16 mouse cellular contexts compared by ENCODE assay signal in genomic region chr4:120066841-120067591, GRCm38 (mm10). TPM values are rescaled to one million over a fixed set of nuclear protein-coding genes. Genes with fewer than 3 reads are reported as not detected.
DNase-seq lines count a peak whose midpoint lies in the region; ATAC-seq and TF ChIP-seq lines count a peak whose summit lies in the region.
"Had no signal": no experiment of that assay in that cellular context is flagged by ENCODE, and none has a peak within 500 bp of the region (broad histone marks: within the 10 kb centered on the region; RNA-seq: fewer than 3 reads in every experiment).

No protein-coding gene starts in this region.

- WGBS in hindbrain, embryonic 11.5 days, result 76% methylated on average over 9 of the region's 9 CpGs
- WGBS in hindbrain, embryonic 10.5 days, result 82% methylated on average over 9 of the region's 9 CpGs
- 92% methylated on average over 9 of the region's 9 CpGs for WGBS in thymus, adult 2 months
- 75% methylated on average over 9 of the region's 9 CpGs for WGBS in liver, embryonic 11.5 days

- CTCF ChIA-PET in Patski (lab: Charles Lee), result no interaction called here

- no peak overlapping the region for H3K4me3 ChIP-seq in hindbrain, embryonic 11.5 days (ENCODE audit: low read depth, low read length)
- no peak overlapping the region for H3K4me3 ChIP-seq in hindbrain, embryonic 10.5 days
- no peak overlapping the region for H3K4me3 ChIP-seq in thymus, adult 2 months (ENCODE audit: control insufficient read depth, insufficient read depth, low read length)
- H3K4me3 ChIP-seq in liver, embryonic 11.5 days (ENCODE audit: low read depth, low read length), result no peak overlapping the region
- H3K4me3 ChIP-seq: forebrain, embryonic 12.5 days had no signal

- no peak for TF ChIP-seq CTCF in Patski (IDR thresholded peaks at IDR 0.05)
- no peak for TF ChIP-seq CTCF in thymus, adult 2 months (IDR thresholded peaks at IDR 0.05; ENCODE audit: borderline replicate concordance, control insufficient read depth, extremely low read depth, insufficient read depth, low read length, poor library complexity)

- H3K4me1 ChIP-seq in hindbrain, embryonic 11.5 days (replicated peaks; ENCODE audit: control insufficient read depth, insufficient read depth, low read length), result no peaks in the 10 kb centered on the region
- peaks cover 8% of the 10 kb centered on the region for H3K4me1 ChIP-seq in hindbrain, embryonic 10.5 days (replicated peaks)
- 0 out of 2 replicates have a peak, but pooled peaks cover 7% of the 10 kb centered on the region for H3K4me1 ChIP-seq in thymus, adult 2 months (replicated peaks; ENCODE audit: control insufficient read depth, insufficient read depth, low read length)
- H3K4me1 ChIP-seq in liver, embryonic 11.5 days (replicated peaks; ENCODE audit: control insufficient read depth, insufficient read depth, low read length), result no peaks in the 10 kb centered on the region
- H3K4me1 ChIP-seq: forebrain, embryonic 12.5 days had no signal

- no peaks in the 10 kb centered on the region for H3K9me3 ChIP-seq in hindbrain, embryonic 11.5 days (ENCODE audit: control insufficient read depth, low read length)
- no peaks in the 10 kb centered on the region for H3K9me3 ChIP-seq in hindbrain, embryonic 10.5 days
- H3K9me3 ChIP-seq in liver, embryonic 11.5 days (ENCODE audit: control insufficient read depth, low read length), result no peaks in the 10 kb centered on the region
- H3K9me3 ChIP-seq: forebrain, embryonic 12.5 days had no signal

- no peaks in the 10 kb centered on the region for H3K36me3 ChIP-seq in hindbrain, embryonic 11.5 days (ENCODE audit: control insufficient read depth, insufficient read depth, low read length)
- H3K36me3 ChIP-seq in hindbrain, embryonic 10.5 days, result no peaks in the 10 kb centered on the region
- no peaks in the 10 kb centered on the region for H3K36me3 ChIP-seq in thymus, adult 2 months (ENCODE audit: control insufficient read depth, insufficient read depth, low read length)
- H3K36me3 ChIP-seq in liver, embryonic 11.5 days (ENCODE audit: control insufficient read depth, insufficient read depth, low read length), result no peaks in the 10 kb centered on the region
- H3K36me3 ChIP-seq: forebrain, embryonic 12.5 days had no signal

- peak; percentile 36 for DNase-seq in adrenal gland, adult 2 months
- no peak for DNase-seq in adrenal gland, adult 8-10 months
- peak; percentile 22 for DNase-seq in hindbrain, embryonic 11.5 days (ENCODE audit: low spot score)
- no peak for DNase-seq in hindbrain, embryonic 10.5 days (ENCODE audit: low spot score)
- no peak for DNase-seq in Patski (ENCODE audit: low read depth, low spot score)
- peak; percentile 50 for DNase-seq in mesoderm, embryonic 11.5 days (ENCODE audit: low read depth, low spot score)
- DNase-seq in thymus, adult 2 months, result no peak
- DNase-seq in liver, embryonic 11.5 days (ENCODE audit: low spot score), result no peak
- DNase-seq: gastrocnemius, postnatal 14 days; right cerebral cortex, postnatal 25 days had no signal

- POLR2A ChIA-PET in Patski (lab: Charles Lee), result no interaction called here

- no peaks in the 10 kb centered on the region for H3K27me3 ChIP-seq in hindbrain, embryonic 11.5 days (ENCODE audit: control insufficient read depth, insufficient read depth, low read length)
- H3K27me3 ChIP-seq in hindbrain, embryonic 10.5 days (ENCODE audit: insufficient read depth, poor library complexity, severe bottlenecking), result no peaks in the 10 kb centered on the region
- no peaks in the 10 kb centered on the region for H3K27me3 ChIP-seq in Patski
- no peaks in the 10 kb centered on the region for H3K27me3 ChIP-seq in thymus, adult 2 months (ENCODE audit: control insufficient read depth, insufficient read depth, low read length)
- H3K27me3 ChIP-seq in liver, embryonic 11.5 days (replicated peaks; ENCODE audit: control insufficient read depth, insufficient read depth, low read length), result no peaks in the 10 kb centered on the region; the same call in 1 of the 2 replicates
- H3K27me3 ChIP-seq: forebrain, embryonic 12.5 days had no signal

- H3K9ac ChIP-seq in hindbrain, embryonic 11.5 days (ENCODE audit: low read depth, low read length), result no peak overlapping the region
- H3K9ac ChIP-seq in liver, embryonic 11.5 days (ENCODE audit: low read depth, low read length), result no peak overlapping the region
- H3K9ac ChIP-seq: forebrain, embryonic 12.5 days had no signal

- in situ Hi-C loops in Patski (cut with MboI; ENCODE audit: low pct_unique_long_range_greater_than_20kb), result no loop called here

- TF ChIP-seq POLR2A in thymus, adult 2 months (IDR thresholded peaks at IDR 0.05; ENCODE audit: control insufficient read depth, extremely low read depth, insufficient read depth, low read length, poor library complexity), result no peak

- no peak overlapping the region for H3K4me2 ChIP-seq in hindbrain, embryonic 11.5 days (replicated peaks; ENCODE audit: low read depth, low read length)
- no peak overlapping the region for H3K4me2 ChIP-seq in liver, embryonic 11.5 days
- H3K4me2 ChIP-seq: forebrain, embryonic 12.5 days had no signal

- no peak overlapping the region for H3K27ac ChIP-seq in hindbrain, embryonic 11.5 days (ENCODE audit: low read depth, low read length)
- H3K27ac ChIP-seq in hindbrain, embryonic 10.5 days, result no peak overlapping the region
- H3K27ac ChIP-seq in thymus, adult 2 months (ENCODE audit: control insufficient read depth, insufficient read depth, low read length), result no peak overlapping the region
- no peak overlapping the region for H3K27ac ChIP-seq in liver, embryonic 11.5 days (ENCODE audit: low read depth, low read length)
- H3K27ac ChIP-seq: forebrain, embryonic 12.5 days had no signal

- ATAC-seq in hindbrain, embryonic 11.5 days (ENCODE audit: low FRiP score), result peak; percentile 57
- peak; percentile 66 for ATAC-seq in Patski
- ATAC-seq in liver, embryonic 11.5 days (replicated peaks; ENCODE audit: low FRiP score), result no peak

RNA-seq across cellular contexts. Expression of gene AL607142.1, which starts 2.2 kb away (rescaled TPM):
- total RNA-seq in adrenal gland, adult 2 months (2021), result not detected
- polyA plus RNA-seq in adrenal gland, adult 2 months (2012; rRNA removed), result not detected in 2 replicates
- total RNA-seq in adrenal gland, adult 8-10 months (2022), result not detected
- not detected in 2 replicates for polyA plus RNA-seq in hindbrain, embryonic 11.5 days (2014; fragmentation: Nextera tagmentation; extraction: Ambion mirVana)
- polyA plus RNA-seq in hindbrain, embryonic 10.5 days (2016; fragmentation: Nextera tagmentation; extraction: Ambion mirVana), result not detected in 2 replicates
- not detected for polyA plus RNA-seq in Patski (2021)
- polyA plus RNA-seq in thymus, adult 2 months (2012; rRNA removed), result not detected in 2 replicates
- polyA plus RNA-seq in liver, embryonic 11.5 days (2014; fragmentation: Nextera tagmentation; extraction: Ambion mirVana), result not detected in 2 replicates
- total RNA-seq: common myeloid progenitor, adult 5-6 weeks; gastrocnemius, postnatal 14 days; hematopoietic stem cell, adult 5-6 weeks; megakaryocyte, adult 5-6 weeks; neutrophil, adult 5-6 weeks had no signal
- polyA plus RNA-seq: forebrain, embryonic 12.5 days; limb, embryonic 11.5 days had no signal

Comparison
In these comparisons a context has a peak if more than half of its experiments do, and no peak if none do; other contexts are left out.
1. DNase-seq: peak in adrenal gland, adult 2 months (single experiment), hindbrain, embryonic 11.5 days (single experiment) and mesoderm, embryonic 11.5 days (single experiment); none in adrenal gland, adult 8-10 months (single experiment), hindbrain, embryonic 10.5 days (single experiment), Patski (single experiment), thymus, adult 2 months (single experiment) and liver, embryonic 11.5 days (single experiment).